Mouse (Mus musculus): ENCODE results near the gene Gna15. TPM values are rescaled to one million over a fixed set of nuclear protein-coding genes. Genes with fewer than 3 reads are reported as not detected.

The Gna15 gene
- total RNA-seq, 2 experiments from 2014 or later, result 1.0 to 1.3 TPM

- no peak for DNase-seq
These were observed 28.3 kb downstream of the Gna15 start for GRCm38 (mm10) chr10:81495616-81496263.

GRCm38 (mm10) chr10:81495151-81495550, 28.9 kb downstream of the Gna15 start:
- no peak for DNase-seq

- no peak for DNase-seq
These were observed 29.6 kb downstream of the Gna15 start for GRCm38 (mm10) chr10:81494260-81495041.

GRCm38 (mm10) chr10:81493601-81494220, 30.3 kb downstream of the Gna15 start:
- no peak for DNase-seq

- no peak for DNase-seq
These were observed 31.3 kb downstream of the Gna15 start for GRCm38 (mm10) chr10:81492606-81493240.

GRCm38 (mm10) chr10:81491018-81491417, 33.0 kb downstream of the Gna15 start:
- no peak for DNase-seq

DNA sequence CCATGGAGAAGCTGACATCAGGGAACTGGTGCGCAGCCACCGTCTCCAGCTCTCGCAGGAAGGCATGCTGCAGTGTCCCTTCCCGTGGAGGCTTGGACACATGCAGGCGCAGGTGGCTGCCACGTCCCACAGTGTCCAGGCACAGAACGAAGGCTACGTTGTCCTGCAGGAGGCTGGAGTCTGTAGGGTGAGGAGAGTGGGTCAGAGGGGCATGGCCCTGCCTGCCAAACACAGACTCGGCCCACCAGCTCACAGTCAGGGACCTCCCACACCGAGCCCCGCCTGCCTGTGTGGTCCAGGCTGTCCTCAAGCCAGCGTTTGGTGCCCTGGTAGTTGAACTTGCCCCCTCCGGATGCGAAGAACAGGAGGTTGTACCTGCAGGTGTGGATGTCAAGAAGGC, 34.1 kb downstream of the Gna15 start:
- no peak for DNase-seq

DNA sequence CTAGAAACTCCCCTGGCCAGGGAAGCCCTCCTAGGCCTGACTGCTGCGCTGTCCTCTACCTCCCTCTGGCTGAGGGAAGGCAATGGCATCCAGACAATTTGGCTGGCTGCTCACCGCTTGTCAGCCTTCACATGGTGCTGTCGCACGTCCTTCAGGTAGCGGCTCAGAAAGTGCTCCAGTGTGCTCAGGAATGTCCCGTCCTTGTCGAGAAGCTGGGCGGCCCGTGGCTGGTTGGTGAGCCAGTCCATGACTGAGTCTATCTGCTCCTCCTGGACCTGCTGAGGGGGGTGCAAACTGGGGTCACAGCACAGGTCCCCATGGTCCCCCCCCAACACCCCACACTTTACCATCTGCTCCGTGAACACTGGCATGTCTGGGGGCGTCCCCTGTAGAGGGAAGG, 35.9 kb downstream of the Gna15 start:
- DNase-seq, result no peak

- no peak for DNase-seq
These were observed 37.5 kb downstream of the Gna15 start for GRCm38 (mm10) chr10:81486496-81486895.

GRCm38 (mm10) chr10:81485479-81486018, 38.5 kb downstream of the Gna15 start:
- DNase-seq, result no peak

- no peak for DNase-seq
These were observed 39.0 kb downstream of the Gna15 start for GRCm38 (mm10) chr10:81485060-81485449.

DNA sequence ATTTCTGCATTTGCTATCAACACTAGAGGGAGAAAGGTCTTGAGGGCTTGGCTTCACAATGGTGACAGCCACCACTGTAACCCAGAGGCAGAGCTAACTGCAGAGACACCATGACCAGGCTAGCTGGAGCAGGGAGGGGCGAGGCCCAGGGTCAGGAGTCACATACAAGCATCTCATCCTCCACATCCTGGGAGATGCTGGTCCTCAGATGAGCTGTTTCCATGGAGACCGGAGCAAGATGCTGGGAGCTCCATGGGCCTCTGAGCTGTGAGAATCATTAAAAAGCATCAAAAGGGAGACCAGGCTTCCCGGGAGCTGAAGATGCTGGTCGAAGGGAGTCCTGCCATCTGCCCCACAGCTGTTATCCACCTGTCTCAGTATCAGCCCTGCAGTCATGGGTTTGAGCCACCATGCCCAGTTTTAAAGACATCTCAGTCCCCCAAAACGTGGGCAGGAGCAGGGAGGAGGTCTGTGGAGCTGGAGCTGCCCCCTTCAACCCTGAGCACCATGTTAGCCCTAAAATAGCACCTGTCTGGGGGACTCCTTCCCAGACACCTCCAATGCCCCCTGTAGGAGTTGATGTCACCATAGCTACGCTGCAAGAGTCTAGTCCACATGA, 39.5 kb downstream of the Gna15 start:
- DNase-seq, result no peak

GRCm38 (mm10) chr10:81483983-81484382, 40.0 kb downstream of the Gna15 start:
- no peak for DNase-seq

DNA sequence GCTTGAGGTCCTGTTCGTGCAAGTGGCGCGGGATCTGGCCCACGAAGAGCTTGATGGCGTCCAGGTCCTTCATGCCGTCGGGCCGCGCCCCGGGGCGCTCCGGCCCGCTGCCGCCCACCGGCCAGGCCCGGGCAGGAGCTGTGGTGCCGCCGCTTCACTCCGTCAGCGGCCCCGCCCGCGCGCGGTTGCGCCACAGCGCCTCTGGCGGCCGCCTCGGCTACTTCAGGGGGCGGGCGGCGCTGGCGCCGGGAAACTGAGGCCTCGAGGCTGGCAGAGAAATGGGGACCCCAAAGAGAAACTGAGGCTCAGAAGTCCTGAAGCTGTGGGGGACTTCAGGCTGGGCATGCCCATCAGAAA, 41.5 kb downstream of the Gna15 start, which contains the start of gene Celf5:
Gene Celf5, minus strand, starts transcription at position 177 of the 357 bp plus-strand sequence.
- DNase-seq, result peak; percentile 63 to 75

GRCm38 (mm10) chr10:81481605-81482532, 42.2 kb downstream of the Gna15 start:
- DNase-seq, result no peak

DNA sequence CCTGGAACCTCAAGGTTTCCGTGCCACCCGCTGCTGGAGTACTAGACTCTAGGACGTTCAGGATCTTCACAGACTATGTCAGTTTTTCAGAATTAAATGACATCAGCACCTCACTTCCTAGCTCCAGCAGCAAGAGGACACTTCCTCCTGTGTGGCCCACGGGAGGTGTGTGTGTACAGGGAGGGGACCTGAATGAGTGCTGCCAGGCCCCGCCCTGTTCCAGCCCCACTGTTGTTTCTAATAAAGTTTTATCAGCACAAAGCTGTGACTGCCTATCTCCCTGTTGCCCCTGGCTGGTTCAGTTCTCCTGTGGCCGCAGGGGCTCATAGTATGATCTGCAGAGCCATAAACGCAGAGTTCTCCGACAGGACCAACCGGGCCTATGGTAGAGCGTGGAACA, 49.6 kb downstream of the Gna15 start:
- DNase-seq, result no peak

- DNase-seq, result no peak
These were observed 51.0 kb downstream of the Gna15 start for GRCm38 (mm10) chr10:81473003-81473451.

GRCm38 (mm10) chr10:81472403-81473002, 51.5 kb downstream of the Gna15 start:
- no peak for DNase-seq

GRCm38 (mm10) chr10:81470454-81470853, 53.6 kb downstream of the Gna15 start:
- DNase-seq, result no peak

- DNase-seq, result no peak
These were observed 54.8 kb downstream of the Gna15 start for GRCm38 (mm10) chr10:81469253-81469652.

All from adrenal gland, postnatal 36 days (tissue).